12 mouse cellular contexts compared by ENCODE assay signal in the genomic region with DNA sequence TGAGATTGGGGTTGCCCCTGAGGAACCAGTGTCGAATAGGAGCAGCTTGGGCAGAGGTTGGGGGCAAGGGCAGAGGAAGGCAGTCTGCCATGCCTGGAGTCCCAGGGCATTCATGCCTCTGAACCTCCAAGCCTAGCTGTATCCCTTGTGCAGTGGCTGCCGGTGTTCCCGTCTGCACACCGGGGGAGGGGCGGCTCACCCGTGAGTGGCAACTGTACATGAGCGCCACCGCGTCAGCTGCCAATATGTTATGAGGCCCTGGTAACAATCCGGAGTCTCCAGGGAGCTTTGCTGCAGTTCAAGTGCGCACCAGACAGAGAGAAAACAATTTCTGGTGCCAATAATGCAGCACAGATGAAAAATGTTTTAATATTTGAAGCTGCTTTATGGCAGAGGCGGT.
A peak's percentile ranks its signal among the peaks of the same experiment; 100 is the strongest.
DNase-seq lines count a peak whose midpoint lies in the region; ATAC-seq lines count a peak whose summit lies in the region.
"Had no signal": no experiment of that assay in that cellular context is flagged by ENCODE, and none has a peak within 500 bp of the region (broad histone marks: within the 10 kb centered on the region; RNA-seq: fewer than 3 reads in every experiment).

No protein-coding gene starts in this region.

- peak; percentile 61; the same call in 1 of the 2 replicates for ATAC-seq in midbrain, embryonic 11.5 days (ENCODE audit: low FRiP score)
- no peak for ATAC-seq in limb, embryonic 12.5 days (ENCODE audit: insufficient number of reproducible peaks, insufficient read depth, low FRiP score, low TSS enrichment, low read depth)
- ATAC-seq: intestine, postnatal 0 days had no signal

- H3K4me1 ChIP-seq in midbrain, embryonic 11.5 days (ENCODE audit: control insufficient read depth, insufficient read depth, low read length): 0 out of 2 replicates have a peak, but pooled peaks cover 2% of the 10 kb centered on the region
- peaks cover 13% of the 10 kb centered on the region for H3K4me1 ChIP-seq in midbrain, embryonic 10.5 days
- H3K4me1 ChIP-seq in limb, embryonic 12.5 days (replicated peaks): peaks cover 11% of the 10 kb centered on the region

- H3K4me3 ChIP-seq in midbrain, embryonic 11.5 days (ENCODE audit: low read depth, low read length): no peak overlapping the region
- no peak overlapping the region for H3K4me3 ChIP-seq in midbrain, embryonic 10.5 days
- H3K4me3 ChIP-seq in limb, embryonic 12.5 days (replicated peaks): no peak overlapping the region
- H3K4me3 ChIP-seq: heart, embryonic 13.5 days; lung, embryonic 15.5 days had no signal

- H3K9ac ChIP-seq in midbrain, embryonic 11.5 days (ENCODE audit: low read length): no peak overlapping the region
- H3K9ac ChIP-seq in limb, embryonic 12.5 days (replicated peaks): no peak overlapping the region
- H3K9ac ChIP-seq: heart, embryonic 13.5 days; lung, embryonic 15.5 days had no signal

- no peaks in the 10 kb centered on the region for H3K27me3 ChIP-seq in midbrain, embryonic 11.5 days (ENCODE audit: control insufficient read depth, insufficient read depth, low read length)
- H3K27me3 ChIP-seq in midbrain, embryonic 10.5 days (ENCODE audit: low read depth, poor library complexity, severe bottlenecking): 0 out of 2 replicates have a peak, but pooled peaks cover 7% of the 10 kb centered on the region
- no peaks in the 10 kb centered on the region for H3K27me3 ChIP-seq in limb, embryonic 12.5 days
- H3K27me3 ChIP-seq: heart, embryonic 13.5 days; lung, embryonic 15.5 days had no signal

- H3K4me2 ChIP-seq in midbrain, embryonic 11.5 days: no peak overlapping the region
- H3K4me2 ChIP-seq in limb, embryonic 12.5 days: peak overlapping the region; percentile 18
- H3K4me2 ChIP-seq: heart, embryonic 13.5 days had no signal

- no peak overlapping the region for H3K27ac ChIP-seq in midbrain, embryonic 11.5 days (ENCODE audit: low read depth, low read length)
- H3K27ac ChIP-seq in midbrain, embryonic 10.5 days (replicated peaks): no peak overlapping the region
- no peak overlapping the region for H3K27ac ChIP-seq in limb, embryonic 12.5 days
- H3K27ac ChIP-seq: heart, embryonic 13.5 days; lung, embryonic 15.5 days had no signal

- WGBS in midbrain, embryonic 11.5 days: 76% methylated on average over 12 of the region's 12 CpGs
- 84% methylated on average over 12 of the region's 12 CpGs for WGBS in midbrain, embryonic 10.5 days
- 56% methylated on average over 12 of the region's 12 CpGs for WGBS in limb, embryonic 12.5 days

- no peaks in the 10 kb centered on the region for H3K9me3 ChIP-seq in midbrain, embryonic 11.5 days (ENCODE audit: control insufficient read depth, low read length)
- no peaks in the 10 kb centered on the region for H3K9me3 ChIP-seq in midbrain, embryonic 10.5 days (replicated peaks)
- no peaks in the 10 kb centered on the region for H3K9me3 ChIP-seq in limb, embryonic 12.5 days
- H3K9me3 ChIP-seq: heart, embryonic 13.5 days; lung, embryonic 15.5 days had no signal

- no peaks in the 10 kb centered on the region for H3K36me3 ChIP-seq in midbrain, embryonic 11.5 days (ENCODE audit: control insufficient read depth, insufficient read depth, low read length)
- H3K36me3 ChIP-seq in midbrain, embryonic 10.5 days: no peaks in the 10 kb centered on the region
- no peaks in the 10 kb centered on the region for H3K36me3 ChIP-seq in limb, embryonic 12.5 days
- H3K36me3 ChIP-seq: heart, embryonic 13.5 days; lung, embryonic 15.5 days had no signal

- DNase-seq in cerebellum, postnatal 10 days: peak; percentile 49 to 59
- DNase-seq in cerebellum, adult 11 months: no peak
- no peak for DNase-seq in midbrain, embryonic 11.5 days (ENCODE audit: low spot score, missing footprints)
- DNase-seq in midbrain, embryonic 10.5 days (ENCODE audit: low spot score): no peak
- peak; percentile 50 for DNase-seq in retina, postnatal 1 day
- no peak for DNase-seq in B cell, adult 2 months
- DNase-seq in thymus, postnatal 4 days: no peak
- DNase-seq: adrenal gland, postnatal 14 days had no signal

Comparison
In these comparisons a context has a peak if more than half of its experiments do, and no peak if none do; other contexts are left out.
1. DNase-seq: peak in cerebellum, postnatal 10 days (2 of 2) and retina, postnatal 1 day (single experiment); none in cerebellum, adult 11 months (single experiment), midbrain, embryonic 11.5 days (single experiment), midbrain, embryonic 10.5 days (single experiment), B cell, adult 2 months (0 of 2) and thymus, postnatal 4 days (single experiment).